Mouse (Mus musculus): Measurements from ENCODE around the gene Txndc2. TPM values are rescaled to one million over a fixed set of nuclear protein-coding genes. Genes with fewer than 3 reads are reported as not detected.
A peak's percentile ranks its signal among the peaks of the same experiment; 100 is the strongest.

Txndc2 gene
- polyA plus RNA-seq, 1 experiment from 2014 or later, result not detected

DNA sequence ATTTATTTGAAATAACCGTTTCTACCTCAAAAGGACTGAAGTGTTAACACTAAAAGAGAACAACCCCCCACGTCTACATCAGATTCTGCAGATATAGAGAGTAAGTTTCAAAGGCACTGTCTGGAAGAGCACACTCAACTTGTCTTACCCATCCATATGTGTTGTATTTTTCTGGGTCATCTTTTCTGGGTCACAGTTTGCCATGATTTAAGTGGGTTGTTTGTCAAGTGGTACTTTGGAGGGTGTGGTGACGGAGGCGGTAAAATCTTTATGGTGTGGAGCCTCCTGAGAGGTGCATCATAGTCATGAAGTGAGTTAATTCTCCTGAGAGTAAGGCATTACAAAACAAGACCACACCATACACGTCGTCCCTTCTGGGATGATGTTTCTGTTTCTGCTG, 16.4 kb downstream of the Txndc2 start:
- Histone ChIP-seq H3K4me2 (replicated peaks) (no peak overlapping the region), H3K27ac (no peak overlapping the region), H3K9me3 (no peaks in the 10 kb centered on the region), H3K36me3 (no peaks in the 10 kb centered on the region), H3K9ac (no peak overlapping the region), H3K27me3 (replicated peaks) (no peaks in the 10 kb centered on the region), H3K4me1 (replicated peaks) (no peaks in the 10 kb centered on the region), H3K4me3 (replicated peaks) (no peak overlapping the region)
- WGBS, result 85% methylated on average over 6 of the region's 6 CpGs
- ATAC-seq, result no peak

DNA sequence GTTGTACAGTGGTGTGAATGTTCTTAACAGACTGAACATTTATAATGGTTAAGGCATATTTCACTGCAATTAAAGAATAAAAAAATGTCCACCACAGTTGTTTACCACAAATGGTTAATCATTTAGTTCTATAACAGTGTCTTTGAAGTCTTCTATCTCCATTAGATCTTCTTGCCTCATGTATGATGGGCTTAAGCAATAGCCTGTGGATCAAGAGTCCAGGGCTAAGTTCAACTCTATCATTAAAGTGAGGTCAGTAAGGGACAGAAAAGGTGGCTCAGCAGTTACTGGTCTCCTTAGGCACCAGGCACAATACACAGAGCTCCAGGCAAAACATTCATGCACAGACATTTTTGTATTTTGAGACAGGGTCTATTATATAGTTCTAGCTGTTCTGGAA, 18.8 kb downstream of the Txndc2 start:
- no peak overlapping the region for H3K9ac ChIP-seq
- no peak overlapping the region for H3K27ac ChIP-seq
- H3K4me2 ChIP-seq (replicated peaks), result no peak overlapping the region
- H3K36me3 ChIP-seq, result no peaks in the 10 kb centered on the region
- H3K27me3 ChIP-seq (replicated peaks), result no peaks in the 10 kb centered on the region
- H3K4me1 ChIP-seq (replicated peaks), result no peaks in the 10 kb centered on the region
- no peaks in the 10 kb centered on the region for H3K9me3 ChIP-seq
- H3K4me3 ChIP-seq (replicated peaks), result no peak overlapping the region
- ATAC-seq, result peak; percentile 70

DNA sequence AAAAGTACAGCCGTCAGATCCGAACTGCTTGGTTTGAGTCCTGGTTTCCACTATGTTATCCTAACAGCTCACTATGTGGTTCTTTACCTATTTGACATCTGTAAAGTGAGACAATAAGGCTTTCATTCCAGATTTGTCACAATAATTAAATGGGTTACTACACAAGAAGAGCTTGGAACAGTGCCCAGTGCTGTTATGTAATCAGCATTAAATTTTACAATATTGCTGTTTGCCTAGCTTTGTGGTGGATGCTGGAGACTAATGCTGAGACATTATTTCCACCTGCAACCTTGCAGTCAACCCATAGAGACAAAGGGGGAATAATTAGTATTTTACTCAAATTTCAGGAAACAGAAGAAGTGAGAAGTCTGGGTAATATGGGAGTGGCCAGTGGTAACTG, 23.5 kb downstream of the Txndc2 start:
- Histone ChIP-seq H3K4me3 (replicated peaks) (no peak overlapping the region), H3K4me1 (replicated peaks) (no peaks in the 10 kb centered on the region), H3K9ac (no peak overlapping the region), H3K4me2 (replicated peaks) (no peak overlapping the region), H3K9me3 (no peaks in the 10 kb centered on the region), H3K27ac (no peak overlapping the region), H3K27me3 (replicated peaks) (no peaks in the 10 kb centered on the region), H3K36me3 (no peaks in the 10 kb centered on the region)
- ATAC-seq, result no peak
- WGBS, result 83% methylated on average over 2 of the region's 2 CpGs

DNA sequence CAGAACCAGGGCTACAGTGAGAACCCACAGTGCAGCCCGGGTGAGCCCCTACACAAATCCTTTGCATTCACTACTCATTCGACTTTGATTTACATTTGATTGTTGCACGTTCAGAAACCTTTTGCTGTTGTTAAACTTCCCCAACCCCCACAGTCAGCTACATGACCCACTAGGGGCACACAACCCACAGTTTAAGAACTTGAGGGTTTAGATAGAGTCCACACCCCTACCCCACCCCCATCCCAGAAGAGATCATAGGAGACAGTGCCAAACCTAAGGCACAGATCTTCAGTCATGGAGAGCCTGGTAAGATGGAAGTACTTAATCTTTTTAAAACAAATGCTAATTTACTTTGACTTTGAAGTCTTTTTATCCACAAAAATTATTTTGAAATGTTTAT, 26.3 kb downstream of the Txndc2 start:
- no peak overlapping the region for H3K4me2 ChIP-seq (replicated peaks)
- H3K4me1 ChIP-seq (replicated peaks), result no peaks in the 10 kb centered on the region; the same call in 1 of the 2 replicates
- no peak for ATAC-seq

DNA sequence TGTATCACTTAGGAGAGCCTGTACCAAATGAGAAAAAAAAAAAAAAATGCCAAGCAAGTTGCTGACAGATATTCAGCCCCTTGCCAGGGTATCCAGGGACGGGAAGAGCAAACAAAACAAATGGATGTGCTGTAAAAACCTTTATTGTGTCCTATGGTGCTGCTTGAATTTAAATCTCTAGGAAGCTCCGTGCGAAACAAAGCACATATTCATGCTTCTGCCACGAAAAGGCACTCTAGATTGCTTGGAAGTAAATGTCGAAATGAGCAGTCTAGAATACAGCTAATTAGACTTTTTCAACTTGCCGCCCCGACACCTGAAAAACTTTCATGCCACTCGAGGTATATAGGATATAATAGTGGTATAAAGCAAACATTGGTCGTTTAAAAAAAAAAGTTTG, 27.5 kb downstream of the Txndc2 start:
- no peak for ATAC-seq
- 1% methylated on average over 9 of the region's 9 CpGs for WGBS
- H3K36me3 ChIP-seq, result no peaks in the 10 kb centered on the region
- H3K4me3 ChIP-seq (replicated peaks), result peak overlapping the region; percentile 97
- H3K9ac ChIP-seq, result peak overlapping the region; percentile 66
- H3K4me2 ChIP-seq (replicated peaks), result peak overlapping the region; percentile 62
- no peaks in the 10 kb centered on the region for H3K9me3 ChIP-seq
- peaks cover 2% of the 10 kb centered on the region for H3K4me1 ChIP-seq (replicated peaks)
- peak overlapping the region; percentile 99 for H3K27ac ChIP-seq
- no peaks in the 10 kb centered on the region for H3K27me3 ChIP-seq (replicated peaks)

More for the DNA sequence above, 26.3 kb downstream of the Txndc2 start:
- Histone ChIP-seq H3K27me3 (replicated peaks) (no peaks in the 10 kb centered on the region), H3K36me3 (no peaks in the 10 kb centered on the region), H3K9ac (no peak overlapping the region), H3K27ac (no peak overlapping the region), H3K9me3 (no peaks in the 10 kb centered on the region), H3K4me3 (replicated peaks) (no peak overlapping the region)
- WGBS, result 48% methylated on average over 3 of the region's 3 CpGs

GRCm38 (mm10) chr17:65613463-65614412, 28.2 kb downstream of the Txndc2 start, which contains the start of gene Vapa:
Vapa (minus strand) TSS chr17:65613555.
- Histone ChIP-seq H3K27ac (peak within 1 kb of the TSS; percentile 99), H3K4me3 (replicated peaks) (peak within 1 kb of the TSS; percentile 97)
- peak; percentile 93 for ATAC-seq

GRCm38 (mm10) chr17:65613142-65613462, 28.9 kb downstream of the Txndc2 start:
- peak; percentile 54 for ATAC-seq
- H3K9ac ChIP-seq, result peak overlapping the region; percentile 100
- peak overlapping the region; percentile 99 for H3K27ac ChIP-seq
- no peaks in the 10 kb centered on the region for H3K27me3 ChIP-seq (replicated peaks)
- peak overlapping the region; percentile 68 for H3K4me2 ChIP-seq (replicated peaks)
- under 1% methylated on average over 42 of the region's 42 CpGs for WGBS
- H3K9me3 ChIP-seq, result no peaks in the 10 kb centered on the region
- peaks cover 11% of the 10 kb centered on the region for H3K4me1 ChIP-seq (replicated peaks)
- H3K36me3 ChIP-seq, result no peaks in the 10 kb centered on the region
- H3K4me3 ChIP-seq (replicated peaks), result peak overlapping the region; percentile 97

More at GRCm38 (mm10) chr17:65613463-65614412, 28.2 kb downstream of the Txndc2 start, which contains the start of gene Vapa:
- H3K4me1 ChIP-seq (replicated peaks), result peaks cover 9% of the 10 kb centered on the region
- H3K36me3 ChIP-seq, result no peaks in the 10 kb centered on the region
- H3K9me3 ChIP-seq, result no peaks in the 10 kb centered on the region
- H3K27me3 ChIP-seq (replicated peaks), result no peaks in the 10 kb centered on the region
- H3K4me2 ChIP-seq (replicated peaks), result peak within 1 kb of the TSS; percentile 68
- under 1% methylated on average over 85 of the region's 85 CpGs for WGBS
- peak within 1 kb of the TSS; percentile 100 for H3K9ac ChIP-seq

DNA sequence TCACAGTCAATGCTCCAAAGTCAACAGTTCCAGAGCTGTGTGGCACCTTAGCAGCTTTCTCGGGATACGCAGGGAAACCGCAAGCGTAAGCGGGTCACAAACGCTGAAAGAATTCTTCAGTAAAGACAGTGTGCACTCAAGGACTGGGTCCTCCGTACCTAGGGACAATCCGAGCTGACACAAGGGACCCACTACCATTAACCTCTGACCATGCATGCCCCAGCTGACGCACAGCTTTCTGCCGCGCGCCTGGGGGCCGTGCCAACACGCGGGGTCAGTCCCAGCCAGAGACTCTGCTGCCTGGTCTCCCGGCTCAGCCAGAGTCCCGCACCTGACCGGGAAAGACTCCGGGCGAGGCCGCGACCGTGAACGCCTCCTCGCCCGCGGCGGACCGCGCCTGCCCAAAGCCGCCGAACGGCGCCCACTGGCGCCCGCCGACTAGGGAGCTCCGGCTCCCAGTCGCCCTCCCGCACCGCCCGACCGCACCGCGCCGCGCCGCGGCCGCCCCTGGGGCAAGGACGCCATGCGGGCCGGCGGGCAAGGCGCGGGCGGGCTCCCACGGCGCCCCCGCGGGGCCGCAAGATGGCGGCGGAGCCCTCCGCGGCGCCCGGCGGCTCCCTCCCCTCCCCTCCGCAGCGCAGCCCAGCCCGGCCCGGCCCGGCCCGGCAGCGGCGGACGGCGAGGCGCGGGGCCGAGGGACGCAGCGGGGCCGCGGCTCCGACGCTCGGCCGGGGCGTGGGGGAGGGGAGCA, 29.4 kb downstream of the Txndc2 start:
- under 1% methylated on average over 54 of the region's 91 CpGs for WGBS
- Histone ChIP-seq H3K4me3 (replicated peaks) (peak overlapping the region; percentile 97), H3K36me3 (no peaks in the 10 kb centered on the region), H3K4me1 (replicated peaks) (peaks cover 14% of the 10 kb centered on the region), H3K27ac (peak overlapping the region; percentile 99), H3K9me3 (no peaks in the 10 kb centered on the region), H3K4me2 (replicated peaks) (peak overlapping the region; percentile 68), H3K27me3 (replicated peaks) (no peaks in the 10 kb centered on the region), H3K9ac (peak overlapping the region; percentile 100)
- ATAC-seq, result peak; percentile 39

DNA sequence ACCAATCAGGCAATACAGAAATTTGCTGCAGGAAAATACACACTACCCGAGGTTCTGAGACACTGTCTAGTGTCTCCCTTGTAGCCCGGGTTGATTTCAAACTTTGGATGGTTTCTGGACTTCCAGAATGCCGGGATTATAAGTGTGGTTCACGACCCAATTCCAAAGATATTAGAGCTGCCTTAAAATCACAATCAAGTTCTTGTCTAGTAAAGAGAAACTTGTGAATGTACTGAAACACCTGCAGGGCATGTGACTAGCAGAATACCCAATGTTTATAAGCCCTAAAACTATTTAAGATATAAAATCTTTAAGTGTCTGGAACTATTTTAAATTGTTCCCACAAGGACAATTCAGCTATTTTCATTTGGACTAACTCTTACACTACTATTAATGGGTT, 30.2 kb downstream of the Txndc2 start:
- ATAC-seq, result no peak
- 5% methylated on average over 4 of the region's 4 CpGs for WGBS

GRCm38 (mm10) chr17:65608743-65609142, 33.2 kb downstream of the Txndc2 start:
- Histone ChIP-seq H3K9ac (no peak overlapping the region), H3K27me3 (replicated peaks) (no peaks in the 10 kb centered on the region), H3K4me3 (replicated peaks) (no peak overlapping the region), H3K4me2 (replicated peaks) (no peak overlapping the region), H3K27ac (no peak overlapping the region), H3K4me1 (replicated peaks) (peaks cover 25% of the 10 kb centered on the region), H3K9me3 (no peaks in the 10 kb centered on the region), H3K36me3 (no peaks in the 10 kb centered on the region)
- ATAC-seq, result no peak
- WGBS, result 59% methylated on average over 5 of the region's 5 CpGs

More for the DNA sequence above, 30.2 kb downstream of the Txndc2 start:
- Histone ChIP-seq H3K4me3 (replicated peaks) (peak overlapping the region; percentile 97), H3K9me3 (no peaks in the 10 kb centered on the region), H3K4me1 (replicated peaks) (peaks cover 18% of the 10 kb centered on the region), H3K36me3 (no peaks in the 10 kb centered on the region), H3K27ac (no peak overlapping the region), H3K9ac (no peak overlapping the region), H3K27me3 (replicated peaks) (no peaks in the 10 kb centered on the region), H3K4me2 (replicated peaks) (peak overlapping the region; percentile 68)

DNA sequence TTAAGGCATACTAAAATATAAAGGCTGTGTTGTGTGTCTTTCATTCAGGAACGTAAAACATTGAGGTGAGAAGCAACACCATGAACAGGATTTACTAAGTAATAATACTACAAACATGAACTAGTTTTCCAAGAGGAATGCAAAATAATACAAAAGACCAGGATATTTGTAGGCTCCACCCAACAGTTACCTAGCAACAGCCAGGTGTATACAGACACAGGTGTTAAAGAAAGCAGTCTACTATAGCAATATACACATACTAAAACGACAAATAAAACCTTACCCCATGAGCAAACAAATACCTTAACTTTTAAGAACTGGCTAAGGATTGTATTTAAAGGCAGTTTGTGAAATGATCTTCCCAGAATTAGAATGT, 33.7 kb downstream of the Txndc2 start:
- no peak overlapping the region for H3K4me3 ChIP-seq (replicated peaks)
- WGBS, result 74% methylated on average over 2 of the region's 2 CpGs
- no peaks in the 10 kb centered on the region for H3K27me3 ChIP-seq (replicated peaks)
- H3K9ac ChIP-seq, result no peak overlapping the region
- H3K36me3 ChIP-seq, result no peaks in the 10 kb centered on the region
- H3K9me3 ChIP-seq, result no peaks in the 10 kb centered on the region
- no peak for ATAC-seq
- H3K4me1 ChIP-seq (replicated peaks), result peaks cover 25% of the 10 kb centered on the region
- H3K4me2 ChIP-seq (replicated peaks), result no peak overlapping the region
- H3K27ac ChIP-seq, result no peak overlapping the region

GRCm38 (mm10) chr17:65607574-65608311, 34.2 kb downstream of the Txndc2 start:
- Histone ChIP-seq H3K36me3 (no peaks in the 10 kb centered on the region), H3K4me2 (replicated peaks) (no peak overlapping the region), H3K27me3 (replicated peaks) (no peaks in the 10 kb centered on the region), H3K9me3 (no peaks in the 10 kb centered on the region), H3K27ac (no peak overlapping the region), H3K9ac (no peak overlapping the region), H3K4me3 (replicated peaks) (no peak overlapping the region), H3K4me1 (replicated peaks) (peaks cover 25% of the 10 kb centered on the region)
- ATAC-seq, result no peak
- 54% methylated on average over 7 of the region's 7 CpGs for WGBS
